Mouse (Mus musculus) megakaryocyte, embryonic 14.5 days (primary cell): ENCODE measurements around the gene Mpped2.

Source experiments
- FLI1 ChIP-seq: IDR thresholded peaks from 2 replicates; pipeline ENCODE4 v1.6.1; 2012; ENCODE audit warnings: low read length, inconsistent platforms, mixed read lengths
- GATA1 ChIP-seq: IDR thresholded peaks from 3 replicates; pipeline ENCODE4 v1.6.1; 2012; ENCODE audit warnings: mixed read lengths, low read length, inconsistent platforms, borderline replicate concordance

GRCm38 (mm10) chr2:106844766-106845678 lies 152.0 kb downstream of the Mpped2 start:
- TF ChIP-seq GATA1 (no peak), FLI1 (no peak)
